Mouse (Mus musculus) lung, embryonic 15.5 days (tissue): ENCODE measurements around the gene Tmem147. TPM values are rescaled to one million over a fixed set of nuclear protein-coding genes. Genes with fewer than 3 reads are reported as not detected.
A peak's percentile ranks its signal among the peaks of the same experiment; 100 is the strongest.

Experiments used
- ATAC-seq: fragments of 200-750 bp; cut with Nextera tagmentation; 2 replicates; pipeline ENCODE4 v1.8.0; 2017; ENCODE audit warnings: moderate number of reproducible peaks, borderline replicate concordance; ENCODE audit not compliant: low FRiP score, low TSS enrichment; ENCODE audit errors: extremely low read depth
- H3K27ac ChIP-seq: fragments of 300-500 bp; sonication (generic); 2 replicates; pipeline ENCODE4 v1.5.1; 2015; ENCODE audit warnings: moderate library complexity, mild to moderate bottlenecking, inconsistent platforms
- H3K27me3 ChIP-seq: fragments of 300-500 bp; sonication (generic); 2 replicates; pipeline ENCODE4 v1.6.1; 2015; ENCODE audit warnings: inconsistent platforms
- H3K36me3 ChIP-seq: fragments of 300-500 bp; sonication (generic); 2 replicates; pipeline ENCODE4 v1.6.1; 2015; ENCODE audit warnings: inconsistent platforms
- H3K4me1 ChIP-seq: fragments of 300-500 bp; sonication (generic); 2 replicates; pipeline ENCODE4 v1.6.1; 2015; ENCODE audit warnings: inconsistent platforms
- H3K4me2 ChIP-seq: fragments of 300-500 bp; sonication (generic); 2 replicates; pipeline ENCODE4 v1.6.1; 2015; ENCODE audit warnings: inconsistent platforms, mild to moderate bottlenecking, moderate library complexity
- H3K4me3 ChIP-seq: fragments of 300-500 bp; sonication (generic); 2 replicates; pipeline ENCODE4 v1.5.1; 2015; ENCODE audit warnings: mild to moderate bottlenecking, inconsistent platforms
- H3K9ac ChIP-seq: fragments of 300-500 bp; sonication (generic); 2 replicates; pipeline ENCODE4 v1.6.1; 2015; ENCODE audit warnings: inconsistent platforms
- H3K9me3 ChIP-seq: fragments of 300-500 bp; sonication (generic); 2 replicates; pipeline ENCODE4 v1.6.1; 2016; ENCODE audit warnings: inconsistent platforms
- WGBS: fragments of 180-500 bp; shearing (Covaris S2); methylation state at CpG from one replicate; pipeline ENCODE4 v1.1.7; 2015; 5-methylcytosine and 5-hydroxymethylcytosine counted together
- polyA plus RNA-seq: library from polyadenylated mRNA; unstranded; fragments of >200 nt; fragmentation: Nextera tagmentation; extraction: Ambion mirVana; gene quantifications from 2 replicates; pipeline ENCODE4 v1.2.1, GENCODE M21; 2015

Tmem147 gene
- polyA plus RNA-seq, 1 experiment from 2014 or later = 159 TPM

- Histone ChIP-seq H3K4me3 (no peak overlapping the region), H3K9me3 (no peaks in the 10 kb centered on the region), H3K4me1 (peaks cover 12% of the 10 kb centered on the region), H3K27ac (no peak overlapping the region), H3K4me2 (no peak overlapping the region), H3K36me3 (no peaks in the 10 kb centered on the region), H3K9ac (no peak overlapping the region), H3K27me3 (peaks cover 19% of the 10 kb centered on the region)
- WGBS = 82% methylated on average over 7 of the region's 7 CpGs
- no peak for ATAC-seq
Observed at GRCm38 (mm10) chr7:30721286-30721685, 8.1 kb downstream of the Tmem147 start.

- H3K4me1 ChIP-seq = peaks cover 12% of the 10 kb centered on the region
- no peak overlapping the region for H3K4me2 ChIP-seq
- peaks cover 26% of the 10 kb centered on the region for H3K27me3 ChIP-seq
- H3K9ac ChIP-seq = no peak overlapping the region
- ATAC-seq = no peak
- H3K36me3 ChIP-seq = no peaks in the 10 kb centered on the region
- no peak overlapping the region for H3K27ac ChIP-seq
- no peaks in the 10 kb centered on the region for H3K9me3 ChIP-seq
- no peak overlapping the region for H3K4me3 ChIP-seq
- WGBS = 86% methylated on average over 5 of the region's 5 CpGs
Observed at GRCm38 (mm10) chr7:30719669-30720068, 9.7 kb downstream of the Tmem147 start.

- Histone ChIP-seq H3K27ac (no peak overlapping the region), H3K9ac (no peak overlapping the region), H3K4me2 (peak overlapping the region; percentile 64), H3K36me3 (no peaks in the 10 kb centered on the region), H3K27me3 (peaks cover 26% of the 10 kb centered on the region), H3K9me3 (no peaks in the 10 kb centered on the region), H3K4me1 (peaks cover 12% of the 10 kb centered on the region), H3K4me3 (peak overlapping the region; percentile 33)
- WGBS = 11% methylated on average over 14 of the region's 14 CpGs
- ATAC-seq = no peak
Observed at GRCm38 (mm10) chr7:30717716-30718046, 11.7 kb downstream of the Tmem147 start.

GRCm38 (mm10) chr7:30717006-30717715, 12.2 kb downstream of the Tmem147 start:
- 2% methylated on average over 43 of the region's 43 CpGs for WGBS
- ATAC-seq = peak; percentile 94
- Histone ChIP-seq H3K4me3 (peak overlapping the region; percentile 33), H3K27me3 (peaks cover 26% of the 10 kb centered on the region), H3K9ac (peak overlapping the region; percentile 19; the same call in 1 of the 2 replicates), H3K27ac (no peak overlapping the region), H3K9me3 (no peaks in the 10 kb centered on the region), H3K4me2 (peak overlapping the region; percentile 64), H3K4me1 (peaks cover 12% of the 10 kb centered on the region), H3K36me3 (no peaks in the 10 kb centered on the region)

- H3K4me3 ChIP-seq = no peak within 1 kb of the TSS
- no peaks in the 10 kb centered on the region for H3K36me3 ChIP-seq
- no peak within 1 kb of the TSS for H3K4me2 ChIP-seq
- H3K9me3 ChIP-seq = no peaks in the 10 kb centered on the region
- no peak for ATAC-seq
- peaks cover 2% of the 10 kb centered on the region; the same call in 1 of the 2 replicates for H3K4me1 ChIP-seq
- H3K9ac ChIP-seq = no peak within 1 kb of the TSS
- peaks cover 13% of the 10 kb centered on the region for H3K27me3 ChIP-seq
- no peak within 1 kb of the TSS for H3K27ac ChIP-seq
- whole genome bisulfite sequencing = 72% methylated on average over 3 of the region's 3 CpGs
Observed at GRCm38 (mm10) chr7:30711942-30712341, 17.4 kb downstream of the Tmem147 start, which contains the start of gene Atp4a. Atp4a (plus strand) TSS chr7:30712209.

GRCm38 (mm10) chr7:30707441-30707840, 21.9 kb downstream of the Tmem147 start:
- no peak overlapping the region for H3K4me3 ChIP-seq
- H3K9ac ChIP-seq = no peak overlapping the region
- ATAC-seq = no peak
- no peaks in the 10 kb centered on the region for H3K27me3 ChIP-seq
- 63% methylated on average over 1 of the region's 1 CpGs for WGBS
- no peaks in the 10 kb centered on the region for H3K9me3 ChIP-seq
- no peak overlapping the region for H3K4me2 ChIP-seq
- H3K27ac ChIP-seq = no peak overlapping the region
- no peaks in the 10 kb centered on the region for H3K4me1 ChIP-seq
- H3K36me3 ChIP-seq = no peaks in the 10 kb centered on the region

- WGBS = 38% methylated on average over 8 of the region's 8 CpGs
- H3K36me3 ChIP-seq = no peaks in the 10 kb centered on the region
- no peak overlapping the region for H3K4me3 ChIP-seq
- H3K4me1 ChIP-seq = no peaks in the 10 kb centered on the region
- no peak for ATAC-seq
- H3K27ac ChIP-seq = no peak overlapping the region
- no peak overlapping the region for H3K4me2 ChIP-seq
- H3K27me3 ChIP-seq = no peaks in the 10 kb centered on the region
- no peak overlapping the region for H3K9ac ChIP-seq
- no peaks in the 10 kb centered on the region for H3K9me3 ChIP-seq
Observed at GRCm38 (mm10) chr7:30706214-30706882, 23.0 kb downstream of the Tmem147 start.

GRCm38 (mm10) chr7:30698589-30698988, 30.8 kb downstream of the Tmem147 start, which contains the start of gene 2200002J24Rik:
2200002J24Rik (plus strand) TSS chr7:30698926.
- Histone ChIP-seq H3K4me1 (peaks cover 10% of the 10 kb centered on the region), H3K27ac (no peak within 1 kb of the TSS), H3K27me3 (no peaks in the 10 kb centered on the region), H3K9ac (no peak within 1 kb of the TSS), H3K36me3 (no peaks in the 10 kb centered on the region), H3K4me3 (no peak within 1 kb of the TSS), H3K9me3 (no peaks in the 10 kb centered on the region), H3K4me2 (no peak within 1 kb of the TSS)
- ATAC-seq = no peak
- WGBS = 29% methylated on average over 9 of the region's 9 CpGs

GRCm38 (mm10) chr7:30698101-30698500, 31.2 kb downstream of the Tmem147 start:
- Histone ChIP-seq H3K36me3 (no peaks in the 10 kb centered on the region), H3K9me3 (no peaks in the 10 kb centered on the region), H3K27ac (no peak overlapping the region), H3K4me1 (peaks cover 10% of the 10 kb centered on the region), H3K27me3 (no peaks in the 10 kb centered on the region), H3K4me2 (no peak overlapping the region), H3K9ac (no peak overlapping the region), H3K4me3 (no peak overlapping the region)
- WGBS = 53% methylated on average over 5 of the region's 5 CpGs
- ATAC-seq = no peak

- peaks cover 6% of the 10 kb centered on the region for H3K27me3 ChIP-seq
- no peaks in the 10 kb centered on the region for H3K9me3 ChIP-seq
- no peak overlapping the region for H3K4me2 ChIP-seq
- WGBS = 63% methylated on average over 6 of the region's 6 CpGs
- ATAC-seq = no peak
- no peak overlapping the region for H3K4me3 ChIP-seq
- H3K9ac ChIP-seq = no peak overlapping the region
- no peaks in the 10 kb centered on the region for H3K4me1 ChIP-seq
- no peaks in the 10 kb centered on the region for H3K36me3 ChIP-seq
- H3K27ac ChIP-seq = peak overlapping the region; percentile 8; the same call in 1 of the 2 replicates
Observed at GRCm38 (mm10) chr7:30688325-30688724, 41.0 kb downstream of the Tmem147 start.

- no peaks in the 10 kb centered on the region for H3K4me1 ChIP-seq
- H3K4me3 ChIP-seq = no peak overlapping the region
- ATAC-seq = no peak
- no peaks in the 10 kb centered on the region for H3K9me3 ChIP-seq
- H3K27me3 ChIP-seq = peaks cover 6% of the 10 kb centered on the region
- no peak overlapping the region for H3K27ac ChIP-seq
- H3K36me3 ChIP-seq = no peaks in the 10 kb centered on the region
- no peak overlapping the region for H3K4me2 ChIP-seq
- H3K9ac ChIP-seq = no peak overlapping the region
- WGBS = 63% methylated on average over 2 of the region's 2 CpGs
Observed at GRCm38 (mm10) chr7:30683425-30683824, 45.9 kb downstream of the Tmem147 start.

- 38% methylated on average over 5 of the region's 5 CpGs for whole genome bisulfite sequencing
- Histone ChIP-seq H3K27ac (no peak overlapping the region), H3K4me1 (no peaks in the 10 kb centered on the region), H3K27me3 (no peaks in the 10 kb centered on the region), H3K9ac (no peak overlapping the region), H3K9me3 (no peaks in the 10 kb centered on the region), H3K36me3 (no peaks in the 10 kb centered on the region), H3K4me2 (no peak overlapping the region), H3K4me3 (no peak overlapping the region)
- no peak for ATAC-seq
Observed at GRCm38 (mm10) chr7:30681897-30682296, 47.4 kb downstream of the Tmem147 start.
